Mouse (Mus musculus) thymus, adult 18-20 months (tissue): ENCODE measurements around the gene Med12l.
A peak's percentile ranks its signal among the peaks of the same experiment; 100 is the strongest.
"Not testable (repeated sequence)": the region's sequence is repeated elsewhere in the genome, so short reads cannot be mapped to it uniquely, and the experiment has no call there.

Experiments used
- DNase-seq, 2 experiments: peaks; one replicate each; pipeline ENCODE4 v3.0.0; 2022; ENCODE audit warnings: mixed read lengths in 2 of 2

The Med12l gene

DNA sequence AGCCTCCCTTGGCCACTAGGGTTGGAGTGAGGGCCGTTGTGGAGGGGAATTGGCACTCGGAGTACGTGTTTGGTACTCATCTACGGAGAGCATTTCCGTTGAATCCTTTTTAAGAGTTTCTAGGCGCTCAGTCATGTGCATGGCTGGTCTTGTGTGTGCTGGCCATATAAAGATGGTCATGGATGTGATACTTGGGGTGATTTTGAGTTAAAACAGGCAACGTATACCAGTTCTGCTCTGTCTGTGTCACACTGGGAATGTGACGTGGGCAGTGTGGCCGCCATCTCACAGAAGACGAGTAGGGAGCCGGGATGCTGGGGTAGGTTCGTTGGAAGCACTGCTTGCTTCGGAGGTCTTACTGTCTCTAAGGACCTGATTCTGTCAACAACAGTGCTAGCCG lies 17.3 kb downstream of the Med12l start:
- DNase-seq, result no peak

DNA sequence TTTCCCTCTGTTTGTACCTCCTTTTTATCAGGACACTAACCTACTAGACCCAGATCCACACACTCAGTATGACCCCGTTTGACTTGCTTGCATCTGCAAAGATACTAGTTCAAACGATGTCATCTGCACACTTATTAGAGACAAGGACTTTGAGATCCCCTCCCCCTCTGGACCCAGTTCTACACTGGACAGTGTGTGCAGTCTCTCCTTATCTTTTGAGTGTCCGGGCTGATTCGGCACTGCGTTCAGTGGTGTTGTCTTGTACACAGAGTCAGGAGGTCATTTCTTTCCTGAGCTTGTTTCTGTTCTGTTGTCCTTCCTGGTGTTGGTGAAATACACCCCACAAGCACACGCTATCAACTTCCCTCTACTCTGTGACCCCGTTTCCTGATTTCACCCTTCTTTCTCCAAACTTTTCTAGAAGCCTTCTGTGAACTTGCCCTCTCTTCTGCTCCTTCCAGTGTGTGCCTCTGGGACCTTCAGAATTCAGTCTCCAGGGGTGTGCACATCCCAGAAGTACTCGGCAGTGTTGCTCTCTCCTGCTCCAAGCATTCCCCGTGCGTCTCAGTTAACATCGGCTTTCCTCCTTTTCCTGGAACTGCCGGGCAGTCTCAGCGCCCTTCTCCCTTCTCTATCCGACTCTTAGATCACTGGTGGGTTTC lies 19.0 kb downstream of the Med12l start:
- DNase-seq, result no peak

DNA sequence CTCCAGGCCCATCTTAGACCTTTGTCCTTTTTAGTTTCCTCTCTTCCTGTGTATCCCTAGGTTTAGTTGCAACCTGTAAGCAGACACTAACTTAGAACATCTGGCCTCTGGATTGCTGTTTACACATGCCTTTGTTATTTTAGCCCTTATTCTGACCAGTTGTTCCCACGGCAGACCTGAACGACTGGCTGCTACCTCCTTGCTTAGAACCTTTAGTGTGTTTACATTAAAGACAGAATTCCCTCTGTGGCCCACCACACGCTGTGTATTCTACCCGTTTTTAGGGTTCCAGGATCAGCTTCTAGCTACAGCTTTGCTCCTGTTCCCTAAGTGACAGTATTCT lies 19.5 kb downstream of the Med12l start:
- DNase-seq, result no peak

DNA sequence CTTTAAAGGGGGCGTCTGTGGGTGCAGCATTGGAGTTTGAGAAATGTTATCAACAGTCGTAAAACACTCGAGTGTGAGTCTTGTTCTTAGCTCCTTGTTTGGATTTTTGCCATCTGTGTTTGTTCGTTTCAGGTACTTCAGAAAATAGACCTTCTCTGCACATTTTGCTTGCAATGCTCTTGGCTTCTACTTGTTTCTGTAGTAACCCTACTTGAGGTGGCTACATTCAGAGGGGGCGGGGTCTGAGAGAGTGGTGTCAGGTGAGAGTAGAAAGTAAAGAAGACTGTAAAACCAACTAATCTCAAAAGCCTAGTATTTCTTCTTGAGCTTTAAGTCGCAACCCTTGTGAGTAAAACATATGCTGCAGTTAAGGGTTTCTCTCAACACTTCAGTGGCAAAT lies 23.1 kb downstream of the Med12l start:
- DNase-seq, result no peak

DNA sequence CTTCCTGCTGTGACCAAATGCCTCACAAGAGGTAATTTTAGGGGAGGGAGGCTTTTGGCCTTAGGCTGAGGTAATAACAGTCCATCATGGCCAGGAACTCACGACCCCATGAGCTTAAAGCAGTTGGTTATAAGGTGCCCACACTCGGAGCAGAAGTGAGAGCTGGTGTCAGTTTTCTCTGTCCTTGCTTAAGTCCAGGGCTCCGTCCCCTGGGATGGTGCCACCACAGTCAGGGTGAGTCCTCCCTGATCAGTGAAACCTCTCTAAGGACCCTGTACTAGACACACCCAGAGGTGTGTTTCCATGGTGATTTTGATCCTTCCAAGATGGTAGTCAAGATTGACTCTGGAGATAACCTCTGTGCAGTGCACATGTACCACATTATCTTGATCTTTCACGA lies 25.4 kb downstream of the Med12l start:
- no peak for DNase-seq

DNA sequence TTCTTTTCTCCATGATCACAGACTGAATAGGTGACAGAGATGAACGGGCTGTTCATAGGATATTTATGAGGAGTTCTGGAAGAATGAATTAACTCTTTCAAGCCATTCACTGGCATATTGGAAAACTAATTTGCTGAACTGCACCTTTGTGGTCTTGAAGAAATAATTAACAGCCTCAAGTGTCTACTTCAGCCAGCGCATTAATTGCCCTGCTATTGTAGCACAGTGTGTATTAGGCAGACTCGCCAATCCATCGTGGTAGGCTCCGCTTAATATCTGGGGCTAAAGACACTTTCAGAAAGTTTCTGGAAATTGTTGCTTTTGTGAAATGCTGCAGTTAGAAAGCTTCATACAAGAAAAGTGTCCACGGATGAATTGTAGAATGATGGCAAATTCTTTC lies 35.9 kb downstream of the Med12l start:
- DNase-seq, result no peak

DNA sequence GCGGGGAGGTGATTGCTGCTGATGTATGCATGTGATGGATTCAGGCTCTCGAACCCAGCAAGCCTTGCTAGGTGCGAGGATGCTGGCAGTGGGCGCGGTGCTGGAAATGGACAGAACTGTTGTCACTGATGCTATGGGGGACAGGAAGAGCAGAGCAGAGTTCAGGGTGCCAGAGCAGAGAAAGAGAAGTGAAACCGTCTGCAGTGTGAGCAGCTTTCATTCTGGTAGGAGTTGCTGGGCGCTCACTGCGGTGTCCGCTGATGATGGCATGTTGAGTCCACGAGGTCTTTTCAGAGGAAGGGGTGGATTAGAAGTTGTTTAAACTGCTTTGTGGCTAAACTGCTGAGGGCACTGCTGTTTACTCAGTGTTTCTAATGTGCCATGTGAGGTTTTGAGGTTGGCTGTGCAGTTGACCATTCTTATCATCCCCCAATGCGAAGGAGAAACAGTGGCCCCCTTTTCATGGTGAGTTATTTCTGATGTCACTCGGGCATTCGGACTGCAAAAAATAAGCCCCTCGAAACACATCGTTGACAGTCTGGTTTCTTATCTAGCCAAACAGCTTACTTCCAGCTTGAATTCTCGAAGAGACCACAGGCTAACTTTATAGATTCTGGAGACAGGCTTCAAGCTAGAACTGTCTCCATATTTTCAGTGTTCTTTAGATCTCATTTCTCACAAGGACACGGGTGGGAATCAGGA lies 49.4 kb downstream of the Med12l start:
- DNase-seq, result no peak

DNA sequence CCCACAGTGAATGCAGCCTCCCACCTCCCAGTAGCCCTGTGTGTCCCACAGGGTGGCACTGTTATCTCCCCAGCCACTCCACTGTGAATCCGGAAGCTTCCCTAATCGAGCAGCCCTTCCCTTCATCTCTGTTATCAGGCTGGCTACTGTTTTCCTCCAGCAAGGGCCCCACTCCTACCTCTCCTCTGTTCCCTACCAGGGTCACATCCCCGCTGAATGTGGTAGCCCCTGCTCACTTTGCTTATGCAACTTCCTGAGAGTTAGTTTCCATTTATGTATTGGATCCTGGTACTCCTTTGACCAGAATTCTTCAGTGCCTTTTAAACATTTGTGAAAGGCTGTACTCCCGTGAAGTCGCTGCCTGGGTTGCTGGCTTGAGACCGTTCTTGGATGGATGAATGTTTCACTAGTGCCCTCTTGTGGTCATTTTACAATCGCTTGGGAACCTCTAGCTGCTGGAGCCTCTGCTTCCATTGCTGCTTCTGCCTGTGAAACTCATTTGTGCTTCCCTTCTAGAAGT lies 53.5 kb downstream of the Med12l start:
- peak in 1 of 2 experiments; percentile 15 for DNase-seq

DNA sequence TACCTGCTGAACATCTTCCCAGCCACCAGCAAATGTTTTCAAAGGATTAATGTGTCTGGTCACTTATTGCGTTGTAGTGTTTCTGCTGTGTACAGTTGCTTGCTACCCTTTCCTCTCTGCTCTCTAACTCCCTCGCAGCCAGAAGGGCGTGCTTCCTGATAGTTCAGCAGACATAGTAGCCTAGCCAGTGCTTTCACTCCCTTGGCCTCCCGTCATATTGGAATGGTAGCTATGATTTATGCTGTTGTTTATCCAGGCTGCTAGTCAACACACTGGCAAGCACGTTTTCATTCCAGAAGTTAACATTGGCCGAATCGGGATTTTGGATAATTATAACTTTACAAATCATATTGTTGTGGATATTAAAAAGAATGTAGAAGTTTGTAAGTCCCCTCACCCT lies 54.5 kb downstream of the Med12l start:
- no peak for DNase-seq

DNA sequence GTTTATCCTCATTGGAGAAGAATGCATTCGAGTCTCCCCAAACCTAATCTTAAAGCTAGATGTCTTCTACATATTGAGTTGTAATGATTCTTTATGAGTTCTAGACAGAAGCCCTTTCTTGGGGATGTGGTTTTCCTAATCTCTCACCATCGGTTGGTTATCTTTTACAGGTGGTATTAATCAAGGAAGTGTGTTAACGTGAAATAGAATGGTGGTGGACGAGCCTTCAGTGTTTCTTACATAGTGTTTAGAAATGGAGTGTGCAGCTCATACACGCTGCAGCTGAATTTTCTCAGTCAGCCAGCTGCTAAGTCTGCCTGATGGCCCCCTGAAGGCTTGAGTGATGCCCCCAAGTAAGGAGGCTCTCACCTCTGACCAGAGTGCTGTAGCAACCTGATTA lies 56.5 kb downstream of the Med12l start:
- DNase-seq, result no peak

DNA sequence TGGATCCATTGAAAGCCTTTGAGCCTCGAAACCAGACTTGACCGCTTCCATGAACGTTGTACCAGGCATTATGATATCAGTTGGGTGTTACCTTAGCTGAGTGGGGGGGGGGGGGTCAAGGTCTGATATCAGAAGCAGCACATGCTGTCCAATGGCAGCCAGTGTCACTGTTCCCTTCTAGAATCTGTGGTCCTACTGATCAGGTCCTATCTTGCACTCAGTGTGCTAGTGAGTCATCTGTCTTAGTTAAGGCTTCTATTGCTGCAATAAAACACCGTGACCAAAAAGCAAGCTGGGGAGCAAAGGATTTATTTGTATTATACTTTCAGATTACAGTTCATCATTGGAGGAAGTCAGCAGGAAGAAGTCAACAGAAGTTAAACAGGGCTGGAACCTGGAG lies 57.8 kb downstream of the Med12l start:
- no peak for DNase-seq

DNA sequence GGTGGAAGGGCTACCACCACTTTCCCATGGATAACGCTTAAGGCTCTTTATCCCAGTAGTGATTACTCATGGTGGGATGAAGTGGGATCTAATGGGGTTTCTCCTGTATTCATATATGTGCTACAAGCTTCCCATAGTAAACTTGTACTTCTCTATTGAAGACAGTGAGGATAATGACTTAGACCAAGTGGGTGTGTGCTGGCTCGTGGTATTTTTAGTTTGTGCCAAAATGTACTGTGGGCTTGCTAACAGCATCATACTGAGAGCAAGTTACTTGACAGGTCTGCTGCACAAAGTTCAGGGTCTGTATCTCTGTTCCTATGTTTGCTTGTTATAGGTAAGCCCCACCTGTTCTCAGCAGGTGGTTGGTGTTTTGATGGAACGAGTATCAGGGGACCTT lies 60.3 kb downstream of the Med12l start:
- no peak for DNase-seq

DNA sequence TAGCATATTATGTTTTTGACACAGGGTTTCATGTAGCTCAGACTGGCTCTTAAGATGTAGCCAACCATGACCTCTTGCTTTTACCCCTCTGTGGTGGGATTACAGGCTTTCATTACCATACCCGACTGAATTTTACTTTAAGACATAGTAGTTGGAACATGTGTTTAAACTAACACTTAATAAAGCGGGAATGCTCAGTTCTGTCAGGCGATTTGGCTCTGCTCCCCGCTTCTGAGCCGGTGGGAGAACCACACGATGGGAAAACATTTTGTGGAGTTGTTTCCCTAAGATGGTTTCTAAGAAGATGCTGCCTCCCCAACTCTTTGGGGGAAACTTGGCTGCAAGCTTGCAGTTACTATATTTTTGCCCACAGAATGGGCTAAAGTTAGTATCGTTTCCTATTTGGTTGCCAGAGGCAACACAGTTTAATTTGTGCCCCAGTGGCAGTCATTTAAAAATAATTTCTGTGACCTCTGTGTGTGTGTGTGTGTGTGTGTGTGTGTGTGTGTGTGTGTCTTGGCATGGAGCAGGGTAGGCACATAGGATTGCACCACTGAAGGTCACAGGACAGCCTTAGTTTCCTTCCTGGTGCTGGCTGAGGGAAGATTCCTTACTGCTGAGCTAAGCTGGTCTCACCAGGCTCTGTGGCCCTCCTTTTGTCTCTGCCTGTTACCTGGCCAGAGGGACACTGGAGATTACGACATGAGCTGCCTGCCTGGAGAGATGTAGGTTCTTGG lies 61.1 kb downstream of the Med12l start:
- no peak for DNase-seq

DNA sequence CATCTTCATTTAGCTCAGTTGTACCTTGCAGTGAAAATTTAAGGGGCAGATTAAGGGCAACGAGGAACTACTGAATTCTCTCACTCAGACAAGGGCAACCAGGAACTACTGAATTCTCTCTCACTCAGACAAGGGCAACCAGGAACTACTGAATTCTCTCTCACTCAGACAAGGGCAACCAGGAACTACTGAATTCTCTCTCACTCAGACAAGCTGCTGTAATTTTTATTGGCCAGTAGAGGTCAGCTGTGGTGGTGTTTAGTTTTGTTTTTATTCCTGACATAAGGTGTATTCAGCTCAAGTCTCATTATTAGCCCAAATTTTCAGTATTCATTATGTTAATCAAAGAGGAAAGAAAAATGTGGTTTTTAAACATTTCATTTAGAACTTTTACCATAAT lies 63.4 kb downstream of the Med12l start:
- DNase-seq, result not testable (repeated sequence)

DNA sequence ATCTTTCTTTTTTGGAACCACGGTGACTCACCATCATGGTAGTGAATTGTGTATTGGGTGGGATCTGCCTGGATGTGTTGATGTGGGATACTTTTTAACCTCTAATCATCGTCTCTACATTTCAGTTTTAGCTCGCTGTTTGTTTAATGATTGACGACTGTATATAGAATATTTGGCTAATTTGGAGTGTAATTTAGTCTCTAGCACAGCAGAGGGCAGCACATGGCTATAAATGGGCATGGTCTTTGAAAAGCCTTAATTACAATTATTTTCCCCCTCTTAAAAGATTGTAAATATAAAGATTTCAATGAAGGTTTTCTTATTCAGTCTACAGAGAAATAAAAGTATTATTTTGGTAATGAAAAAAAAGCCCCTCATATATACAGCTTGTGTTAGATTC lies 71.7 kb downstream of the Med12l start:
- DNase-seq, result no peak

DNA sequence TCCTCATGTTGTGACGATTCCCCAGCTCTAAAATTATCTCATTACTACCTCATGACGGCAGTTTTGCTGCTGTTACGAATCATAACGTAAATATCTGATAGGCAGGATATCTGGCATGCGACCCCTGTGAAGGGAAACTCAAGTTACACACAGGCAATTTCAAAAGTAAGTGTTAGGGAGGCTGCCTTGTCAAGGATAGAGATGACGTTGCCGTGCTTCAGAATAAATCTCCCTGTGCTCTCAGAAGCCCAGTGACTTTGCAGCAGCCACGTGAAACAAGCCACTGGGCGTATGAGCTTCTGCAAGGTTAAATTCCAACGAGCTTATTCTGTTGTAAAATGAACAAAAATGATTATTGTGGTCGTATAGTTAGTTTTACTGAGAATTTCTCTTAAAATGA lies 73.0 kb downstream of the Med12l start:
- no peak for DNase-seq

DNA sequence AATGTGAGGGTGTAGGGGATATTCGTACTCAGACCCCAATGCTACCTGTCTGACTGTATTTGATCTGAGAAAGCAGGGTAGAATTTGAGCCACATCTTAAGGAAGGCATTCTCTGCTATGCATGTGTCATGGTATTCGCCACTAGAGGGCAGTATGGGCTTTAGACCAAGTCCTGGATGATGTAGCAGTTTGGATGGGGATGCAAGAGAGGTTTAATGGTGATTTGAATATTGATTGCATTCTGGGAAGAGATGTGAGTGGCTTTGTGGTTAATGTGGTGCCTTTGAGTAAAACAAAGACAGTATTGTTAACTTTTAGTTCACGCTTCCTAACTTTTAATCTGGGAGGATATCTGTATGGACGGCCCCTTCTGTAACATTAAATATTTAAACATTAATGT lies 73.7 kb downstream of the Med12l start:
- DNase-seq, result peak in 1 of 2 experiments; percentile 40

DNA sequence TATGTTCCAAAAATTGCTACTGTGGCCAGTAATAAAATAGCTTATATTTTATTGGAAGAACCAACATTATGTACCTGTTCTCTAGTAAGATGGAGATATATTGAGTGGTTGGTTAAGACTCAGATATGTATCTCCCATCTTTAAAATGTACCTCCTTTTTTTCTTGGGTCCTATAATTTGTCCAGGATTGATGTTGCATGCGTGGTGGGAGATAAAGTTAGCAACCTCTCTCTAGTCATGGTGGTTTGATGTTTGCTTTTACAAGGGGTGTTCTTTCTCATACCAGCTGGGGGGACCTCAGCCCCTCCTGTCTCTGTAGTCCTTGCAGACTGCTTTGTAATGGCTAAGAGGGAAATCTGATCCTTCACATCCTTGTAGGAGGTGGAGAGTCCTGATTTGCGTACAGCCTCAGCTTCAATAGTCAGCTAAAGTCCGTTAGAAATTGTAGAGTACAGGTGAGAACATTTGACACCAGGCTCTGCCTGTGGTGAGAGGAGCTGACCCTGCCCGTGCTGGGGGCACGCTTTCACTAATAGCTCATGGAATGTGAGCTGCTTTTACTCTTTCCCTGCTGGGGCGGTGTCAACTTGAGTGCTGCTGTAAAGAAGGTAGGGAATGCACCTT lies 74.8 kb downstream of the Med12l start:
- no peak for DNase-seq

DNA sequence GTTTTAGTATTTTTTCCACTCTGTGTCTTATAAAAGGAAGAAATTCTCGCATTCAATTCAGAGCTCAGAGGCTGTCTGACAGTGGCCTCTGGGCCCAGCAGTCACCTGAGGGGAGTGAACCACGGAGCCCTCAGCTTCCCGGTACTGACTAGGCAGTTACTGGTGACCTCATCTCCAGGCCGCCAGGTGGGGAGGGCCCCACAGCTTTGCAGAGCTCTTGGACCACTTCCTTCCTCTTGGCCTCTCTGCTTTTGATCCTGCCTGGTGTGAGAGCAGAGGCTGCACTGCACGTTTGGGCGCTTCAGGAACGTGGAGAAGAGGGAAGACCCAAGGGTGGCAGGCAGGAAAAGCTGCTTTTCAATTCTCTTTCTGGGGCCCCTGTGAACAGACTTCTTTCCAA lies 75.3 kb downstream of the Med12l start:
- peak; percentile 57 to 69 for DNase-seq

DNA sequence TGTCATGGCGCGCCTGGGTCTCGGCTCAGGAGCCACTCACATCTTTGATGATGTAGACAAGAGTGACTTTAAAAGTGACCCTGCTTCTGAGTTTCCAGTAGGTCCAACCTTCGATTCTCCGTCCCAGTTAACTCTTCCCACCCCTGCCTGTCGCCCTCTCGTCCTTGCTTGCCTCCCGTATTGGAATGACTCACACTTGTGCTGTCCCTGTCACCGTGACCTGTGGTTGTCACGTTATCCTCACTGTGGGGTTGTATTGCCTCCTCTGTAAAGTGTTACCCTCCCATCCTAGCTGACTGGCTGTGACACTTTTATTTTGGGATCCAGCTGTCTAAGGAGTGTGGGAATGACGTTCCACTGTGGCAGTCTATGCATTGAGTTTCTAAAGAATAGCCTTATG lies 87.1 kb downstream of the Med12l start:
- DNase-seq, result no peak

DNA sequence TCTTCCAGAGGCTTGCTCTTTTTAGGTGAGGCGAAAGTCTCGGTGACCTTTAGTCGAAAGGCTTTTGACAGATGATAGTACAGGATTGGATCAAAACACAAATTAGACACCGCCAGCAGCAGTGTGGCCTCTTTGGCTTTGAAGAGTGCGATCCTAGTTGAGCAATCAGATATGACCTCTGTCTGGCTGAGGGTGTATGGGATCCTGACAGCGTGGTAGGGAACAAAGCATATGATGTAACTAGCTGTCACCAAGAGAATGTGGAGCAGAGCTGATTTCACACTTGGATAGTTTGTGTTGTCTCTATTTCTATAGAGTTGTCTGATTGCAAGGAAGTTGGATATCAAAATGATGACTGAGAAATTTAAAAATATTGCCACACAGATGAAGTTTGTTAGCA lies 91.8 kb downstream of the Med12l start:
- DNase-seq, result no peak

DNA sequence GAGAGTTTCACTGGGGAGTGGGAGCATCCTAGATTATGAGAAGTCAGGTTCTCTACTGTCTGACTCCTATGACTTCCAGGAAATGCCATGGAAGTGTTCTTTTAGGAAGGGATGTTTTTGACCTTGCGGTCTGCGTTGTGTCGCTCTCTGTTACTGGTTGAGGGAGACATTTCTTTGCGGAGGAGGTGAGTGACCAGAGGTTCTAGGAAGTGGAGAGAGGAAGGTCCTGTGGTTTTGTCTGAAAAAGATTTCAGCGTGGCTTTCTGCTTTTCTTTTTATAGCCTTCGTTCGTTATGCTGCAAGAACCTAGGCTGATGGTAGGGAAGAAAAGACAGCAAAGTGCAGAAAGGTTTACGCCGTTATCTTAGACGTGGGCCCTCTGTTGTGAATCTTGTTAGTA lies 92.9 kb downstream of the Med12l start:
- DNase-seq, result no peak

DNA sequence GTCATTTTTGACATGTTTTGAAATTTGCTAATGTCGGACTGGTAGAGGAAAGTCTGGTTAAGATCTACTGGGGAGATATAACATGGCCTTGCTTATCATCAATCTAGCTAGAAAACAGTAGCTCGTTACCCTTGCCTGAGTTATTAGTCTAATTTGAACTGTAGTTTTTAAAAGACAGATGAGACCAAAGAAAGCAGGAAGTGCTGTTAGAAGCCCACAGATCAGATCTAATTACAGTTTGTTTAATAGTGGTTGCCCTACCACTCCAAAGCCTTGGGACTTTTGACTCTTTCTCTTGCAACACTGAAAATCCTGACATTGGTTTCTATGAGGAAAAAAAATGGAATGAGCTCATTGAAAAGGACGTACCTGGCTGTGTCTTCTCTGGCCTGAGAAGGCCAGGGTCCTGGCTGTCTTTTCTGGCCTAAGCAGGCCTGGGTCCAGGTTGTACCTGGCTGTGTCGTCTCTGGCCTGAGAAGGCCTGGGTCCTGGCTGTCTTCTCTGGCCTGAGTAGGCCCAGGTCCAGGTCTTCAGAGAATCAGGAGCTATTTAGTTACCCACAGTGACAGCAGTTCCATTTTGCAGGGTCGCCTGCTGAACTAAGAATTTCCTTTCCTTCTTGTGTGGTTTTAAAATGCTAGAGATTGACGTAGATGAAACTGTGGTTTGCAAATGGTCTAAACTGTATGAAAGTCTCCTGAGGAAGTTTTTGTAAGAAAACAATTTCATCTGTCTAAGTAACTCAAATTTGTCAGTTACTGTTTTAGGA lies 95.8 kb downstream of the Med12l start, which contains the start of gene Gpr171:
TSS of gene Gpr171 (minus strand) at position 604 of the 769 bp plus-strand sequence.
- DNase-seq, result no peak
